Mouse (Mus musculus): ENCODE data around the gene Igbp1. TPM values are rescaled to one million over a fixed set of nuclear protein-coding genes. Genes with fewer than 3 reads are reported as not detected.

The Igbp1 gene
- polyA plus RNA-seq, 1 experiment from 2014 or later, result 46.0 TPM

Other genes with a start within 250 kb of the Igbp1 start
- not detected in 2 replicates for gene Otud6a, start 65.3 kb upstream of the Igbp1 start, polyA plus RNA-seq (2014; fragmentation: Nextera tagmentation; extraction: Ambion mirVana)
- 0.26 and 0.59 TPM in 2 replicates for gene Awat2, start 51.6 kb upstream of the Igbp1 start, polyA plus RNA-seq (2014; fragmentation: Nextera tagmentation; extraction: Ambion mirVana)
- not detected in 2 replicates for gene Dgat2l6, start 30.5 kb downstream of the Igbp1 start, polyA plus RNA-seq (2014; fragmentation: Nextera tagmentation; extraction: Ambion mirVana)
- gene Awat1, start 78.0 kb downstream of the Igbp1 start, polyA plus RNA-seq (2014; fragmentation: Nextera tagmentation; extraction: Ambion mirVana), result not detected in 2 replicates
- gene P2ry4, start 100.6 kb downstream of the Igbp1 start, polyA plus RNA-seq (2014; fragmentation: Nextera tagmentation; extraction: Ambion mirVana), result 0.08 TPM in 1 of 2 replicates, not detected in the other
- gene Arr3, start 111.2 kb downstream of the Igbp1 start, polyA plus RNA-seq (2014; fragmentation: Nextera tagmentation; extraction: Ambion mirVana), result 0.32 TPM in 1 of 2 replicates, not detected in the other
- 28.8 and 33.6 TPM in 2 replicates for gene Kif4, start 131.4 kb downstream of the Igbp1 start, polyA plus RNA-seq (2014; fragmentation: Nextera tagmentation; extraction: Ambion mirVana)
- 80.6 and 88.0 TPM in 2 replicates for gene Pdzd11, start 132.3 kb downstream of the Igbp1 start, polyA plus RNA-seq (2014; fragmentation: Nextera tagmentation; extraction: Ambion mirVana)
- 0.16 and 0.31 TPM in 2 replicates for gene Gdpd2, start 235.6 kb downstream of the Igbp1 start, polyA plus RNA-seq (2014; fragmentation: Nextera tagmentation; extraction: Ambion mirVana)